Mouse (Mus musculus) effector memory CD4-positive, alpha-beta T cell, adult 5 months (primary cell): ENCODE measurements around the gene 4930451I11Rik. TPM values are rescaled to one million over a fixed set of nuclear protein-coding genes. Genes with fewer than 3 reads are reported as not detected.

Experiments
- polyA plus RNA-seq: library from polyadenylated mRNA; unstranded; fragments of 100-300 nt; shearing (Covaris generic); gene quantifications from one replicate; pipeline ENCODE4 v1.2.1, GENCODE M21; 2017

The 4930451I11Rik gene
- not detected for polyA plus RNA-seq

DNA sequence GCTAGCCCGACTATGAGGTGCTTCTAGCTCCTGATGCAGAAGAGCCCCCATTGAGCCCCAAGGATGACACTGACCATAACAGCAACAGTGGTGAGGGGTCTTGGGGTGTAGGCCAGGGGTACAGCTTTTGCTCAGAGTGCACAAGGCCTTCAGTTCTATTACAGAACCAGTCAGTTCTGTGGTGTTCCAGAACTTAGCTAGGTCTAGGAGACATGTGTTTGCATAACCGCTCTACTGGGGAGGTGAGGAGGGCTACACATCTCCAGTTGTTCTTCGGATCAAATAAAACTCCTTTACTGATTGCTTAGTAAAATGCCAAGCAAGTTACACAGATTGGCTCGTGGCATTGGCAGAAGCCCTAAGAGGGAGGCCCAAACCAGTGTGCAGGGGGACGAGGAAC, at the start of gene 4930451I11Rik:
Gene 4930451I11Rik (minus strand): TSS at position 101 of the 400 bp plus-strand sequence.

DNA sequence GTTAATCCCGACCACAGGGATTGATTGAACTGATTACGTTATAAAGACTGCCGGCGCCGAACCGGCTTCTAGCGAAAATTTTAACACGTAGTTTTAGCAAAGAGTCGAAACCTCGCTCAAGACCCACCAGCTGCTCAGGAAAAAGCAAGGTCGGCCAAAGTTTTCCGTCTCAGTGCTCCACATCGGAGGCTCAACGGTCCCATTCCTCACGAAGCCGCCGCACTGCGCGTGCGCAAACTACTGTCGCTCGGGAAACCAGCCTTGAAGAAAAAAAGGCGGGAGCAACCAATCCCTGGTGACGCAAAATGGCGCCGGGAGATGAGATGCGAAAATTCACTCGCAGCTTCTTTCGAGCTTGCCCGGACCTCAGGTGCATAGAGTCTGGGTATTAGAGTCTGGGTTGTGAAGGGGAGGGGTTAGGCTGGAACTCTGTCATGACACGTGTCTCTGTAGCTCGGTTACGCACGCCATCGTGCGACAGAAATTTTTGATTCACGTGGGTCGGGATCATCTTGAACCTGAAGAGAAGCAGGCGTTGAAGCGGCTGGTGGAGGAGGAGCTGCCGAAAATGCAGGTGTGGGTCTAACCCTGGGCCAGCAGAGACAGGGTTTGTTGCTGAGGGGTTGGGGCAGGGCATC, 30.8 kb upstream of the 4930451I11Rik start, which contains the start of gene Ino80e:
Gene Ino80e (minus strand): TSS at position 231 of the 638 bp plus-strand sequence.

DNA sequence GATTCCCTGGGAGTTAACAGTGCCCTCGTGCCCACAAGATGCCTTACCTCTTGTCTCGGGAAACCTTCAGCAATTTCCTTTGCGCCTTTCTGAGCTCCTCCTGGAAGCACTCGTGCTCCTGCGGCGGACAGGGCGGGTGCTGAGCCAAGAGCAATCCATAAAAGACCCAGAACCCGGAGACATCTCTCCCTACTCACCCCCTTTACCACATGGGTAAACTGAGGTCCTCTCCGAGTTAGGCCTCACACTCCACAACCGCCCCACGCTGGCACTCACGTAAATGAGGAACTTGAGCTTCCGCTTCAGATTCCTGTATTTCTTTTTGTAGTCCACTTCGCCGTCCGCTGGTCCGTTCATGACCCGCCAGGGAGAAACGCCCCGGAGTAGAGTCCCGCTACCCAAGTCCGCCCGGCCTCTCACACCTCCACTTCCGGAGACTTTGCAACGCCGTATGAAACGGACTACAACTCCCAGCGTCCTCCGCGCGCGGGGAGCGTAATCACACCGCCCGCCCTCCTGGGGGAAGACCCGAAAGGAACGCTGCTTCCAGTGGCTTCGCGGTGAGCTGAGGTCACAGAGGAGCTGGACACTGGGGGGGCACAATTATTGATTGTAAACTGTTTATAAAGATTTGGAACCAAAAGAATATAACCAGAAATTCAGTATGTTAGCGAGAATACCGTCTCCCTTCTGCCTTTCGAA, 30.1 kb upstream of the 4930451I11Rik start, which contains the start of gene Hirip3:
Gene Hirip3 (plus strand): TSS at position 544 of the 702 bp plus-strand sequence.

DNA sequence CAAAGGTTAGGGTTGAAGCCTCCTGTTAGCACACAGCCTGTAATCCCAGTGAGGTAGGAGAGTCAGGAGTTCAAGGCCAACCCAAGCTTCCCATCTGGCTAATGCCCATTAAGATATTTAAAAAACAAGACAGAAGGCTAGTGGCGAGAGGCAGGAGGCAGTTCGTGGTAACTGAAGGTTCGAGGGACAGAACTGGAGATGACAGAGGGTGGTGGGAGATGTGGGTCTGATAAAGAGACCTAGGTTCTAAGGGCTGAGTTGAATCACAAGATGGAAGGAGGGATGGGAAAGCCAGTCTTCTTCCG, 15.6 kb upstream of the 4930451I11Rik start, which contains the start of gene Doc2a:
Gene Doc2a (plus strand): TSS at position 301 of the 305 bp plus-strand sequence.

DNA sequence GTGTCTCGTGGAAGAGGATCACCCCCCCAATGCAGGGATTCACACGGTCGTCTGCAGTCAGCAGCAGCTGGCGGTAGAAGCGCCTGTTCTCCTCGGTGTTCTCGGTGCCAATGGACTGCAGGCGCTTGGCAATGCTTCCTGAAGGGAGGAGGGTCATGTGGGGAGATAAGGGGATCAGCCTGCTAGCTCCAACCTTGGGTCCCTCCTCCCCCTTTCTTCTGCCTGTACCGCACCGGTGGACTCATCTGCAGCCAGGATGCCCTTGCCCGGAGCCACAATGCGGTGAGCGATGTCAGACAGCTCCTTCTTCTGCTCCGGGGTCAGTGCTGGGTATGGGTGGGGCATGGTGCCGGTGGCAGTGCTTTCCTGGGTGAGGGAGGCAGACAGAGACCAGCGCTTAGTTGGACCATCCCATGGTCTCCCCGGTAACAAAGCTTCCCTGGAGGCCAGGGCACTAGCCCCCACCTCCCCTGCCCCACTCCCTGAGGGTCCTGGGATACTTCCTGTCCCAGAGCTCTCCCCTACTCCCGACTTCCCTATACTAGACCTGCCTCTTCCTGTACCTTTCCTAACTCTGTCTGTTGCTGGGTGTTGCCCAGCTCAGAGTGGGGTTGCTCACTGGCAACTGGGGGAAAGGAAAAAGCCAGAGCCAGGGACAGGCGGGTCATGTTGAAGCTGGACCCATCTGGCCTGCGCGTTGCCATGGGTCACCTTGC, 33.9 kb downstream of the 4930451I11Rik start, which contains the start of gene Fam57b:
Gene Fam57b (plus strand): TSS at position 258 of the 716 bp plus-strand sequence.

DNA sequence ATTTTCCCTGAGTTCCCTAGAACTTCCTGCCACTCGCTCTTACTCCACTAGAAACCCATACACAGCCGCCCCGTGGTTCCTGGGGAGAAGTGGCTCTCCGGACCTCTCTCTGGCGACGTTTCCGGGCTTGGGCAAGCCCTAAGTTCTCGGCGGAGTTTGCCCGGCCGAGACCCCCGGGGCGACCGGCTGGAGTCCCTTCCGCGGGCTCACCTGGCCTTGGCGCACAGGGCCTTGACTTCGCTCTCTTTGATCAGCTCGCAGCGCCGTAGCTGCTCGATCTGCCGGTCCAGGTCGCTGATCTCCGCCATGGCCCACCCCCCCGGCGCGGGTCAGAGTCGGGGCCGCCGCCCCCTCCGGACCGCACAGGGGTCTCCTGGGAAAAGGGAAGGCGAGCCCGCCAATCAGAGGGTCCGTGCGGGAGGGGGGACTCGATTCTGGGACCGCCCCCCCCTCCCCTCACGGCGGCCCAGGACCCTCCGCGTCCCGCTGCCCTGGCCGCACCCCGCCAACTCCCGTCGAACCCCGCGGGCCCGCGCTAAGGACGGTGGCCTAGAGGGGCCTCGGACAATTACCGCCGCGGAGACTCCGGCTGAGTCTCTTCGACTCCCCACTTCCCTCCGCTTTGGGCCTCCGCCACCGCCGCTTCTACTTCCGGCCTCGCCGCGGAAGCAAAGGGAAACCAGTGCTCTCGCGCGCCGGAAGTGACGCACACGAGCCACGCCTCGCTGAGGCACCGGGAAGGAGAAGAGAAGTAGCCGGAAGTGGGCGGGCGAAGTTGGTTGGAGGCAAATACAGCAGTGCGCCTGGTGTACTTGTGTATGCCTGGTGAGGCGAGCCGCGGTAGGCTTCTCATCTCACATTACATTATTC, 39.4 kb downstream of the 4930451I11Rik start, which contains the start of gene Ppp4c:
Gene Ppp4c (minus strand): TSS at position 646 of the 870 bp plus-strand sequence.

DNA sequence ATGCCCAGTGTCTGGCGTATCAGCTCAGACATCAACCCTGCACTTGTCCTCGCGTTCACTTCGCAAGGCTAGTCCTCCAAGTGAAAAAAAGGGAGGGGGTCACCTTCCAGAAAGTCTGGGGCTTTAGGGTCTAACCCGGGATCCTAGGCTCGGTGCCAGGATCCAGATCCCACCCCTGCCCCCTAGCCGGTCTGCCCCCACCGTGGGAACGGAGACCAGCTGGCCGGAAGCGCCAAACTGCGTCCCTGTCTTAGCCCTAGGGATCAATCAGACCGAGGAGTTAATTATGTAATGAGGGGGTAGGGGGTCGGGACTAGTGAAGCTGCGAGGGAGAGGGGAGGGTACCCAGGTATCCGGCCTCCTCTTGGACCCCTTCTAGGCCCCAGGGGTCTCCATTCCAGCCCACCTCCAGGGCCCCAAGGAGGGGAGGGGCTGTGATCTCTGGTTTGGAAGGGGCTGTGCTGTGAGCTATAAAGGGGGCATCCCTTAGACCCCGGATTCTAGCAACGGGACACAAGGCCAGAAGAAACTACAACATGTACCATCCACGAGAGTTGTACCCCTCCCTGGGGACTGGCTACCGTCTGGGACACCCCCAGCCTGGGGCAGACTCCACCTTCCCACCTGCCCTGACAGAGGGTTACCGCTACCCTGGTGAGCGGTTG, 50.3 kb downstream of the 4930451I11Rik start, which contains the start of gene Tbx6:
Gene Tbx6 (plus strand): TSS at position 513 of the 665 bp plus-strand sequence.

Other genes with a start within 250 kb of the 4930451I11Rik start
- gene Apobr, start 246.7 kb downstream of the 4930451I11Rik start, polyA plus RNA-seq, result 3.4 TPM
- gene Cln3, start 245.8 kb downstream of the 4930451I11Rik start, polyA plus RNA-seq, result 83.6 TPM
- not detected for gene Il27, start 236.7 kb downstream of the 4930451I11Rik start, polyA plus RNA-seq
- not detected for gene Nupr1, start 200.8 kb downstream of the 4930451I11Rik start, polyA plus RNA-seq
- 62.4 TPM for gene Sgf29, start 182.3 kb downstream of the 4930451I11Rik start, polyA plus RNA-seq
- not detected for gene Sult1a1, start 155.2 kb downstream of the 4930451I11Rik start, polyA plus RNA-seq
- gene Bola2, start 136.2 kb downstream of the 4930451I11Rik start, polyA plus RNA-seq, result 70.2 TPM
- gene Slx1b, start 135.9 kb downstream of the 4930451I11Rik start, polyA plus RNA-seq, result 2.2 TPM
- 1,641 TPM for gene Coro1a, start 123.9 kb downstream of the 4930451I11Rik start, polyA plus RNA-seq
- gene Mapk3, start 72.0 kb downstream of the 4930451I11Rik start, polyA plus RNA-seq, result 20.2 TPM
- gene Gdpd3, start 65.3 kb downstream of the 4930451I11Rik start, polyA plus RNA-seq, result not detected
- gene Ypel3, start 54.7 kb downstream of the 4930451I11Rik start, polyA plus RNA-seq, result 370 TPM
- 2.2 TPM for gene Tbx6, start 50.2 kb downstream of the 4930451I11Rik start, polyA plus RNA-seq
- 384 TPM for gene Ppp4c, start 39.1 kb downstream of the 4930451I11Rik start, polyA plus RNA-seq
- gene Fam57b, start 34.0 kb downstream of the 4930451I11Rik start, polyA plus RNA-seq, result not detected
- not detected for gene Doc2a, start 15.8 kb upstream of the 4930451I11Rik start, polyA plus RNA-seq
- 8.3 TPM for gene Hirip3, start 30.3 kb upstream of the 4930451I11Rik start, polyA plus RNA-seq
- 51.8 TPM for gene Ino80e, start 30.7 kb upstream of the 4930451I11Rik start, polyA plus RNA-seq
- gene Taok2, start 53.1 kb upstream of the 4930451I11Rik start, polyA plus RNA-seq, result 35.6 TPM
- 28.4 TPM for gene Tmem219, start 91.3 kb upstream of the 4930451I11Rik start, polyA plus RNA-seq
- gene Kctd13, start 97.2 kb upstream of the 4930451I11Rik start, polyA plus RNA-seq, result 41.2 TPM
- gene Asphd1, start 117.9 kb upstream of the 4930451I11Rik start, polyA plus RNA-seq, result not detected
- 0.82 TPM for gene Sez6l2, start 118.9 kb upstream of the 4930451I11Rik start, polyA plus RNA-seq
- 115 TPM for gene Cdipt, start 144.3 kb upstream of the 4930451I11Rik start, polyA plus RNA-seq
- 0.45 TPM for gene Cdiptos, start 144.5 kb upstream of the 4930451I11Rik start, polyA plus RNA-seq
- 61.2 TPM for gene Mvp, start 183.0 kb upstream of the 4930451I11Rik start, polyA plus RNA-seq
- gene Pagr1b, start 184.8 kb upstream of the 4930451I11Rik start, polyA plus RNA-seq, result not detected
- gene Pagr1a, start 185.7 kb upstream of the 4930451I11Rik start, polyA plus RNA-seq, result 19.7 TPM
- 57.3 TPM for gene Gm42742, start 189.5 kb upstream of the 4930451I11Rik start, polyA plus RNA-seq
- gene Prrt2, start 189.6 kb upstream of the 4930451I11Rik start, polyA plus RNA-seq, result 13.1 TPM
- 95.1 TPM for gene Maz, start 195.4 kb upstream of the 4930451I11Rik start, polyA plus RNA-seq
- 2.9 TPM for gene Kif22, start 210.8 kb upstream of the 4930451I11Rik start, polyA plus RNA-seq